Mouse (Mus musculus) fibroblast of lung, adult 2 months (primary cell): Measurements from ENCODE around the gene Ndufa4l2.

Experiments
- DNase-seq: peaks from one replicate; pipeline ENCODE4 v3.0.0-alpha.2; 2011; ENCODE audit warnings: low read depth

The Ndufa4l2 gene

GRCm38 (mm10) chr10:127509837-127510701 is 4.7 kb upstream of the Ndufa4l2 start:
- no peak for DNase-seq

DNA sequence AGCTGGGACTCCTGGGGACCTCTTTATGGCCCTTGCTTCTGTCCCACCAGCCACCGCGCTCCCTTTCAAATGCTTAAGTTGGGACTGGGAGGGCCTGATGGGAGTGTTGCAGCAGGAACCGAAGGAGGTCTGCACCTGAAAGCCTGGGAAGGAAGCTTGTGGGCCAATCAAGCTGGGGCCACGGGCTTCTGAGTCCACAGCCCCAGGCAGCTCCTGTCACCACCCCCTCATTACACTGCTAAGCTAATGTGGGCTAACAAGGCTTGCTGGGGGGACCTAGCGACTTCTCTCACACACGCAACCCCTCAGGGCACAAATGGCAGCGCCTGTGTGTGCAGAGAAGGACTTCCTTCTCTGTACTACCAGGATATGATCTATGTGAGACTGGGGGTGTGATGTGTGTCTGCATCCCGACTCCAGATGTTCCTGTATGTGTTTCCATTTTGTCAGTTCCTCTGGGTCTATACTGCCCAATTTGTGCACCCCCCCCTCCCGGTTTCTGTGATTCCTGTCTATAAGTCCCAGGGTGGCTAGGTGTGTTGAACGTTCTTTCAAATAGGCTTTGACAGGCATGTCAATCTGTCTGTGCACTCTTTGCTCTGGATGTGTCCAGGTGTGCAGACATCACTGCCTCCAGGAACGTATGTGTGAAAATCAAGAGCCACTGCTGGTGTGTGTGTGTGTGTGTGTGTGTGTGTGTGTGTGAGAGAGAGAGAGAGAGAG is 3.7 kb upstream of the Ndufa4l2 start:
- DNase-seq = no peak

DNA sequence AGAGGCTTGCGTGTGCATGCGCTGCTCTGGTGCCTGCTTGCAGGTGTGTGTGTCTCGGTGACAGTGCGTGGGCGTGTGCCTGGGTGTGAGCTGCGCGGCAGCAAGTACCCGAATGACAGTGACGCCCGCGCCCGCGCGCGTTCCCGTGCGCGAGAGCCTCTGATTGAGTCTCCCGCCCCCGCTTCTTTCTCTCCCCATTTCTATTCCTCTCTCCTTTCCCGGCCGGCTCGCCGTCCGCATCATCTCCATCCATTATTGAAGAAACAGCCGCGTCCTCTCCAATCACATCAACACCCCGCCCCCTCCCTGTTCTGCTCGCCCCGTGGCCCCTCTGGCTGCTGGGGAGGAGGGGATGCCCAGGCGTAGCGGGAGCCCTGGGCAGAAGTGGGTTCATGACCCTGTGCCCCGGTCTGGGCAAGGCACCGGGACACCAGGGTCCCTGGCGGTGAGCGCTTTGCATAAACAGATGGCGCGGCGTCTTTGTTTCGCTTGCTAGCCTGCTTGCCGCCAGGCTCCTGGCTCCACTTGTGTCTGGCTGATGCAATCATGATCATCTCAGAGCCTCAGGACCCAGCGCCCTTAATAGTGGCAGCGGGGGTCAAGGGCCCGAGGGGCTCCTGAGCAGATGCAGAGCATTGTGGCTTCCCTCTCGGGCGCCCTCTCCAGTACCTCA is 3.0 kb upstream of the Ndufa4l2 start:
- DNase-seq = no peak

DNA sequence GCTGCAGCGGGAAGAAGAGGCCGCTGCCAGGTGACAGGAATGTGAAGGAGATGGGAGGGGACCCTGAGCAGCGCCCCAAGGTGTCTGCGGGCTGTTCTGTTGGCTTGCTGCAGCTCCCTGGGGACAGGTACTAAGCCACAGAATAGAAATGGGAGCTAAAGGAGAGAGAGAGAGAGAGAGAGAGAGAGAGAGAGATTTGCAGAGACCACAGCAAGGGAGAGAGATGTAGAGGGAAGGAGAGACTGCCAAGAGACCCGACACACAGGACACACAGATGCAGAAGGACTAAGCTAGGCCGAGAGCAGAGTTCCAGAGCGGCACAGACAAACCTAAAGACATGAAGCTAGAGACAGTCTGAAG is 2.5 kb upstream of the Ndufa4l2 start:
- no peak for DNase-seq

GRCm38 (mm10) chr10:127512813-127513212 is 2.0 kb upstream of the Ndufa4l2 start:
- peak; percentile 78 for DNase-seq

DNA sequence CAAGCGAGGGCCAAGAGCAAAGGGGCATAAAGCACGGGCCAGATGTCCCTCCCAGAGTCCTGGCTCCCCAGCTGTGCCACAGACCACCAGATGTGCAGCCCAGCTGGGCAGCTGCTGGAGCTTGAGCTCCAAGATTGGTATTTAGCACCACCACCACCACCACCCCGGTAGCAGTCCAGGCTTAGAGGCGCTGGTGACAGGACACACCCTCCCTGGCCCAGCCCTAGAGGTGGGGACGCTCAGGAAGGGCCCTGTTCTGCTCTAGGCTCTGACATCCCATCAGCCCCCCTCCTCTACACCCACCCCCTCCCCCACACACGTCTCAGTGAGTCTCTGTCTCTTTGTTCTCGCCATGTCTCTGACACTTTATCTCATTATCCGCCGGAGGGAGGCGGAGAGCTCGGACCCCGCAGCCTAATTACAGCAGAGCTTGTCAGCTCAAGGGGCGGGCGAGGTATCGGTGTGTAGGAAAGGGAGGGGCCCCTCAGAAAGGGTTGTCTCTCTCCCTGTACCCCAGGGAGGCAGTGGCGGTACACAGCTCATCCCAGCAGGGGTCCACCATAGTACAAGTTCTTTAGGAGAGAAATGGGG is 1.2 kb upstream of the Ndufa4l2 start:
- no peak for DNase-seq

GRCm38 (mm10) chr10:127514111-127514698 is 562 bp upstream of the Ndufa4l2 start:
- no peak for DNase-seq

- DNase-seq = no peak
Observed at GRCm38 (mm10) chr10:127515271-127515982, 660 bp downstream of the Ndufa4l2 start.

DNA sequence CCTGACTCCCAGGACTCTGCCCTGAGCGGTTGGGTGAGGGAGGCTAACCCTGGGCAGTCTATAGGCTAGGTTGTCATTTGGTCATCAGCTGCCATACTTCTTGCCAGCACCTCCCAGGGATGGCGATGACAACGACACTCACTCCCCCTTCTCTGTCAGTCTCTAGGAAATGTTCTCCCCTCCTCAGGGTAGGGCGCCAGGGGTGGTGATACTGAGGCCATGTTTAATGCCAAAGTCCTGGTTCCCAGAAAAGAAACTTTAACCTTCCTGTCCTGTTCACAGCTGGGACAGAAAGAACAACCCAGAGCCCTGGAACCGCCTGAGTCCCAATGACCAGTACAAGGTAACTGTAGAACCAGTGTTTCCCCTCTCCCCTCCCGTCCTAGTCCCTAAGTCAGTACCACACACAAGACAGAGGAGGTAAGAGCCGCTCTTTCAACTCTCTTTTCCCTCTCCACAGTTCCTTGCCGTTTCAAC is 1.3 kb downstream of the Ndufa4l2 start:
- DNase-seq = no peak

- DNase-seq = no peak
Observed at GRCm38 (mm10) chr10:127516576-127517260, 2.0 kb downstream of the Ndufa4l2 start.

DNA sequence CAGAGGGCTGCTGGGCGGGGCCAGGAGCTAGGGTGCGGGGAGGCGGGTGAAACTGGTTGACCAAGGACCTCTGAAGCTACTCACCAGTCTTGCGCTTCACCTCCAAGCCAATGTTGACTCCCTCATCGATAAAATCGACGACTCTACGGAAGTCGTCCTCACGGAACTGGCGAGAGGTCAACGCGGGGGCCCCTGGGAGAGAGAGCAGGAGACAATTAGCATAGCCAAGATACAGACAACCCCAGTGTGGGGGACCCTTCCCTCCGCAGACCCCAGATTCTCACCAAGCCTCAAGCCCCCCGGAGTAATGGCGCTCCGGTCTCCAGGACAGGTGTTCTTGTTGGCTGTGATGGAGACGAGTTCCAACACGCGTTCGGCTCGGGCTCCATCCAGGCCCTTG is 3.2 kb downstream of the Ndufa4l2 start:
- no peak for DNase-seq

DNA sequence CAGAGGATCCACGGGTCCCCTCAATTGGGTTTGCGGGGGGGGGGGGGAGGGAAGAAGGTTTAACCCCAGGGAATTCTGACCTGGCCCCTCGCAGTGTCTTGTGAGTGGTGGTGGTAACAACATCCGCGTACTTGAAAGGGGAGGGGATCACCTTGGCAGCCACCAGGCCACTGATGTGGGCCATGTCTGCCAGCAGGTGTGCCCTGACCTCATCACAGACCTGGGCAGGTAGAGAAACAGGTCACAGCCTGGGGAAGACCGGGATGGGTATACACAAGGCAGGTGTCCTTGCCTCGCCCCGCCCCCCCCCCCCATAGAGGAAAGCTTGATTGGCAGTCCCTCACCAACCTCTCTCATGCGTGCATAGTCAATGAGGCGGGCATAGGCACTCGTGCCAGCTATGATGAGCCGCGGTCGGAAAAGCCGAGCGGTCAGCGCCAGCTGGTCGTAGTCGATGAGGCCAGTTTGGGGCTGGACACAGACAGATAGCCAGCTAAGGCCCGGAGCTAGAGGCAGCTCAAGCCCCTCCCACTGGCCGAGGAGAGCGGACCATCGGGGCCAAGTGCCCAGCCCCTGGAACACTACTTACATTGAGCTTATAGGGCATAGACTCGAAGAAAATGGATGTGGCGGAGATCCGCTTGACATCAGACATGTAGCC is 4.4 kb downstream of the Ndufa4l2 start:
- DNase-seq = no peak

GRCm38 (mm10) chr10:127519903-127520713 is 5.3 kb downstream of the Ndufa4l2 start:
- DNase-seq = no peak

DNA sequence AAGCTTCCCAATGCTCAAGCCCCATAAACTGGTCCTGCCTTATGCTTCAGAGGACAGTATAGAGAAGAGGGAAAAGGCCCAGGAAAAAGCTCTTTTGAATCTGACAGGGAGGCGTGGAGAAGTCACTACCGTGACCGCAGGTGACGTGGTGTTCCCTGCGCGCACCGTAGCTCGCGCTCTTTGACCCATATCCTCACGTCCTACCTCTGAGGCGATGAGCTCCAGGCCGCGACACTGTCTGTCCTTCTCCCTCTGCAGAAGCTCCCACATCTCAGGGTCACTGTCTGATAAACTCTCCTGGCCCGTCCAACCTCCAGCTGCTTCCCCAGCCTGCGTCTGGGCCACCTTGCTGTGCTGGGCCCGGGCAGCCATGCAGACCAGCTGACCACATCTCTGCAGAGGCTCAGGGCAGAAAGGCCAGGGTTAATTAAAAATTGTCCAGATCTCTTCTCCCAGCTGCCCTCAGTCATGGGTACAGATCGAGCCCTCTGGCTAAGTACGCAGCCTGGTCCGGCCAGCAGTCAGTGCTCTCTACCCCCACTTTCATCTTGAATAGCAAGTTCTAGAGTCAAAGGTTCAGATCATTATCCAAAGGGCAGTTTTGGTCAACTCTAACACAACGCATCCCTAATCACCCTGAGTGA is 6.1 kb downstream of the Ndufa4l2 start:
- DNase-seq = no peak

- DNase-seq = no peak
Observed at GRCm38 (mm10) chr10:127521611-127522080, 6.9 kb downstream of the Ndufa4l2 start.

DNA sequence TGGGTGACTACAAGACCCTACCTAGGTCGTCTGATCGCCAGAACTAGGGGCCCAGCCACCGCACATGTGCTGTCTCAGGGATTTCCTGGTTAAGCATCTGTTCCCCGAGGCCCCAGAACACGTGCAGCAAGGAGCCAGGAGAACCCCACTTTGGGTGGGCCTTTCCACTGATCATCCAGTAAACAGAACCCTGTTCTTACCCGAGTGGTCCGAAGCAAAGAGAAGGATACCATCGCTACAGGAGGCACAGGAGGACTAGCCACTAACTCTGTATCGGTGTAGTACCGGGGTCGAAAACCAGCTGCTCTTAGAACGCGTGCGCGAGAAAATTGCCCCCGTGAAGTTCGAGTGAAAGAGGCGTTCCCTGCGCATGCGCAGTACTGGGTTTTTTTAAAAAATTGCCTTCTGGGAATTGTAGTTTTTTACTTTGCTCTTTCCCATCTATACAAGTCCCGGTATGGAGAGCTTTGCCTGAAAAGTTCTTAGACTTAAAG is 7.4 kb downstream of the Ndufa4l2 start, which contains the start of gene Shmt2:
TSS of gene Shmt2 (minus strand) at position 357 of the 494 bp plus-strand sequence.
- DNase-seq = peak; percentile 83

DNA sequence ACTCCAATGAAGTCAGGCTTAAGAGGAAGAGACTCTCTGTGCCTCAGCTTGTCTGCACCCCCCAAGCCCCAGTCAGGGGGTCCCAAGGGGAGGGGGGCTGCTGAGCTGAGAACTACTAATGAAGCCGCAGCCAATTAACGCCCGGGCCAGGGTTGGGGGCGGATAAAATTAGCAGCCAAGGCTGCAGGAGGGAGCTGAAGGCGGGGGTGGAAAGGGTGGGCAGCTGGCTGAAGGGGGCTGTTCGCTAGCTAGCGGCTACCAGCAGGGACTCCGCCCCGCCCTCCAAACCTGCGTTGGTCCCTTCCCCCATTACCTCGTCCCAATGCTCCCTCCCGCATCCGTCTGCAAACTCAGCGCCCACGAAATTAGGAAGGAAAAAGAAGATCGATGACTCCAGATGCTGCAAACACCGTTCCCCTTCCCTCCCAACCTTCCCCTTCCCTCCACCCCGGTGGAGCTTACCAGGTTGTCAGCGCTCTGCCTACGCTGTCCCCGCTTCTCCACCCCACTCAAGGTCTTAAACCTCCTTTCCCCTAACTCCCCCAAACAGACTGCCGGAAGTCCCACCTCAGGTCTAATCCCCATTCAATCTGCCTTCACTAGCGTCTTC is 10.0 kb downstream of the Ndufa4l2 start:
- no peak for DNase-seq

DNA sequence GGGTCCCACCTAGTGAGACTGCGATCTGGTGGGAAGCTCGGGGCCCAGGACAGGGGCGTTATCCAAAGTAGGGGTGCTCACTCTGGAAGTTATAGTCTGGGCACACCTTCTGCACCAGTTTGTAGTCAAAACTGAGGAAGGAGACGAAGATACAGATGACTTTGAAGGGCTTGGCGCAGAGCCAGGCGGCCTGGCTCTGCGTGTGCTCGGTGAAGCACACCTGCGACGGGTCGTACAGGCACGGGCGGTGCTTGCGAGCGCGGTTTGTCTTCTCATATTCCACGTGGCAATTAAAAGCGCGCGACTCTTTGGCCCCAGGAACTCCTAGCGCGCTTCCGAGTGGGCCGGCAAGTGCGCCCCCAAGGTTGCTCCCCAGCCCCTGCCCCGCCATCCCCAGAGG is 11.3 kb downstream of the Ndufa4l2 start:
- DNase-seq = no peak
